Mouse (Mus musculus): Measurements from ENCODE around the gene Adamts16.

Adamts16 gene

GRCm38 (mm10) chr13:70707158-70707854, 134.3 kb downstream of the Adamts16 start:
- 90% methylated on average over 5 of the region's 5 CpGs for WGBS

GRCm38 (mm10) chr13:70702904-70703303, 138.7 kb downstream of the Adamts16 start:
- 46% methylated on average over 4 of the region's 4 CpGs for WGBS

GRCm38 (mm10) chr13:70698812-70699387, 142.7 kb downstream of the Adamts16 start:
- WGBS = 43% methylated on average over 4 of the region's 4 CpGs

GRCm38 (mm10) chr13:70689452-70689960, 152.1 kb downstream of the Adamts16 start:
- 43% methylated on average over 2 of the region's 2 CpGs for whole genome bisulfite sequencing

GRCm38 (mm10) chr13:70685825-70686224, 155.8 kb downstream of the Adamts16 start:
- 89% methylated on average over 5 of the region's 5 CpGs for WGBS

- 70% methylated on average over 7 of the region's 7 CpGs for WGBS
These were observed 156.5 kb downstream of the Adamts16 start for GRCm38 (mm10) chr13:70684976-70685609.

- WGBS = 93% methylated on average over 7 of the region's 7 CpGs
These were observed 160.0 kb downstream of the Adamts16 start for GRCm38 (mm10) chr13:70681411-70682183.

GRCm38 (mm10) chr13:70680316-70680715, 161.3 kb downstream of the Adamts16 start:
- 84% methylated on average over 3 of the region's 3 CpGs for WGBS

Measured in cerebral cortex, adult 2 months (tissue).